Mouse (Mus musculus) embryonic facial prominence, embryonic 12.5 days (tissue): Measurements from ENCODE around the gene Olfm1. TPM values are rescaled to one million over a fixed set of nuclear protein-coding genes. Genes with fewer than 3 reads are reported as not detected.
A peak's percentile ranks its signal among the peaks of the same experiment; 100 is the strongest.

Experiments
- ATAC-seq: fragments of 200-750 bp; cut with Nextera tagmentation; 2 replicates; pipeline ENCODE4 v1.8.0; 2017; ENCODE audit not compliant: insufficient number of reproducible peaks, insufficient read depth, low FRiP score, low TSS enrichment
- H3K27ac ChIP-seq: fragments of 300-500 bp; sonication (generic); 2 replicates; pipeline ENCODE4 v1.5.1; 2016; ENCODE audit warnings: mild to moderate bottlenecking
- H3K27me3 ChIP-seq: fragments of 300-500 bp; sonication (generic); 2 replicates; pipeline ENCODE4 v1.6.1; 2016; ENCODE audit warnings: mild to moderate bottlenecking, moderate library complexity
- H3K36me3 ChIP-seq: fragments of 300-500 bp; sonication (generic); 2 replicates; pipeline ENCODE4 v1.6.1; 2016; ENCODE audit warnings: mild to moderate bottlenecking
- H3K4me1 ChIP-seq: fragments of 300-500 bp; sonication (generic); 2 replicates; pipeline ENCODE4 v1.6.1; 2016
- H3K4me2 ChIP-seq: fragments of 300-500 bp; sonication (generic); replicated peaks from 2 replicates; pipeline ENCODE4 v1.6.1; 2016; ENCODE audit warnings: mild to moderate bottlenecking, moderate library complexity
- H3K4me3 ChIP-seq: fragments of 300-500 bp; sonication (generic); 2 replicates; pipeline ENCODE4 v1.5.1; 2016; ENCODE audit warnings: mild to moderate bottlenecking
- H3K9ac ChIP-seq: fragments of 300-500 bp; sonication (generic); 2 replicates; pipeline ENCODE4 v1.6.1; 2016; ENCODE audit warnings: mild to moderate bottlenecking, moderate library complexity
- H3K9me3 ChIP-seq: fragments of 300-500 bp; sonication (generic); 2 replicates; pipeline ENCODE4 v1.6.1; 2016; ENCODE audit warnings: mild to moderate bottlenecking, moderate library complexity
- WGBS: fragments of 180-500 bp; shearing (Covaris S2); methylation state at CpG from one replicate; pipeline ENCODE4 v1.1.7; 2016; 5-methylcytosine and 5-hydroxymethylcytosine counted together
- polyA plus RNA-seq: library from polyadenylated mRNA; unstranded; fragments of >200 nt; fragmentation: Nextera tagmentation; extraction: Ambion mirVana; gene quantifications from 2 replicates; pipeline ENCODE4 v1.2.1, GENCODE M21; 2016

The Olfm1 gene
- 34.5 and 36.8 TPM in 2 replicates for polyA plus RNA-seq

GRCm38 (mm10) chr2:28192821-28193689, at the start of gene Olfm1:
Olfm1 (plus strand) TSS chr2:28192992.
- Histone ChIP-seq H3K36me3 (no peaks in the 10 kb centered on the region), H3K9me3 (no peaks in the 10 kb centered on the region), H3K27me3 (peaks cover 32% of the 10 kb centered on the region), H3K4me2 (peak within 1 kb of the TSS; percentile 92), H3K9ac (peak within 1 kb of the TSS; percentile 60), H3K4me1 (peaks cover 9% of the 10 kb centered on the region; the same call in 1 of the 2 replicates), H3K4me3 (peak within 1 kb of the TSS; percentile 64), H3K27ac (no peak within 1 kb of the TSS)
- whole genome bisulfite sequencing, result under 1% methylated on average over 76 of the region's 76 CpGs
- 0 out of 2 replicates have a peak, but pooled peaks have one; percentile 16 for ATAC-seq

- Histone ChIP-seq H3K36me3 (no peaks in the 10 kb centered on the region), H3K27me3 (no peaks in the 10 kb centered on the region), H3K9me3 (no peaks in the 10 kb centered on the region), H3K4me1 (peaks cover 7% of the 10 kb centered on the region; the same call in 1 of the 2 replicates), H3K4me2 (no peak overlapping the region), H3K9ac (no peak overlapping the region), H3K27ac (no peak overlapping the region), H3K4me3 (no peak overlapping the region)
- no peak for ATAC-seq
- 60% methylated on average over 13 of the region's 13 CpGs for WGBS
Observed at GRCm38 (mm10) chr2:28143417-28144045, 49.3 kb upstream of the Olfm1 start.

- ATAC-seq, result no peak
- no peak overlapping the region for H3K27ac ChIP-seq
- H3K4me1 ChIP-seq, result peaks cover 11% of the 10 kb centered on the region; the same call in 1 of the 2 replicates
- no peaks in the 10 kb centered on the region for H3K36me3 ChIP-seq
- H3K9me3 ChIP-seq, result no peaks in the 10 kb centered on the region
- no peak overlapping the region for H3K9ac ChIP-seq
- H3K27me3 ChIP-seq, result no peaks in the 10 kb centered on the region
- WGBS, result 68% methylated on average over 5 of the region's 5 CpGs
- H3K4me2 ChIP-seq, result no peak overlapping the region
- no peak overlapping the region for H3K4me3 ChIP-seq
Observed at GRCm38 (mm10) chr2:28145702-28146101, 47.1 kb upstream of the Olfm1 start.

- no peak overlapping the region for H3K4me3 ChIP-seq
- no peaks in the 10 kb centered on the region for H3K36me3 ChIP-seq
- no peak overlapping the region for H3K27ac ChIP-seq
- ATAC-seq, result no peak
- H3K4me1 ChIP-seq, result peaks cover 11% of the 10 kb centered on the region; the same call in 1 of the 2 replicates
- no peaks in the 10 kb centered on the region for H3K27me3 ChIP-seq
- no peak overlapping the region for H3K9ac ChIP-seq
- 69% methylated on average over 4 of the region's 4 CpGs for WGBS
- no peaks in the 10 kb centered on the region for H3K9me3 ChIP-seq
- no peak overlapping the region for H3K4me2 ChIP-seq
Observed at GRCm38 (mm10) chr2:28146152-28146551, 46.6 kb upstream of the Olfm1 start.

DNA sequence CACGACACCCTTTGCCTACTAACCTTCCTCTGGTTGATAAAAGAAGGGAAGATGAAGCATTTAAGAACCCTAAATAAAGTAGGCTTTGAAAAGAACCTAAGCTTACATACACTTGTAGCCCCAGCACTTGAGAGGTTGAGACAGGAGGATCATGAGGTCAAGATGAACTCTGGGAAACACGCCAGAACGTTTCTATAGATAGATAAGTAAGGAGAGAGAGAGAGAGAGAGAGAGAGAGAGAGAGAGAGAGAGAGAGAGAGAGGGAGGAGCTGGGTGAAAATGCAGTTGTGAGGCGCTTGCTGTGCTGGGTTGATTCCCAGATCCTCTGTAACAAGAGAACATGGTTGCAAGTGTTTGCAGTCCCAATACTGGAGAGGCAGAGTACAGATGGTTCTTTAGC, 46.1 kb upstream of the Olfm1 start:
- ATAC-seq, result no peak
- Histone ChIP-seq H3K4me2 (no peak overlapping the region), H3K9ac (no peak overlapping the region), H3K9me3 (no peaks in the 10 kb centered on the region), H3K27ac (no peak overlapping the region), H3K4me3 (no peak overlapping the region), H3K36me3 (no peaks in the 10 kb centered on the region), H3K27me3 (no peaks in the 10 kb centered on the region), H3K4me1 (peaks cover 11% of the 10 kb centered on the region; the same call in 1 of the 2 replicates)
- 81% methylated on average over 4 of the region's 4 CpGs for WGBS

DNA sequence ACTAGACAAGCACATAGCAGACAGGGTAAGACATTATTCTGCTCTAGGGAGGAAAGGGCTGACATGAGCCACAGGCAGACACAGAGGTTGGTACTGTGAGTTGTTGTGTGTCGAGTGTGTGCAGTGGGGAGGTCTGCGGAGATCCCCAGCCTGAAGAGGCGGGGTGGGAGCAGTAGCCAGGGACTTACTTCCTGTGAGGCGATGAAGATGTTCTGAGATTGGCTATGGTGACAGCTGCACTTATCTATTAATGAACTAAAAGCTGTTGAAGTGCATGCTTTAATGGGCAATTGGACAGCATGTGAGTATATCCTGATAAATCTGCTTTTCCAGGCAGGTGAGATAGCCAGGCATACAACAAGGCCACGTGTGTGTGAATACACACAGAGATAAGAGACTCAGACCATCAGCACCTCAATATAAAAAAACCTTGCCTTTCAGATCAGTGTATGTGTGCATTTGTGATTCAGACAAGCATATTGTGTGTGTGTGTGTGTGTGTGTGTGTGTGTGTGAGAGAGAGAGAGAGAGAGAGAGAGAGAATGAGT, 45.5 kb upstream of the Olfm1 start:
- no peak for ATAC-seq
- H3K27me3 ChIP-seq, result no peaks in the 10 kb centered on the region
- H3K9me3 ChIP-seq, result no peaks in the 10 kb centered on the region
- no peaks in the 10 kb centered on the region for H3K36me3 ChIP-seq
- no peak overlapping the region for H3K4me2 ChIP-seq
- H3K9ac ChIP-seq, result no peak overlapping the region
- WGBS, result 84% methylated on average over 5 of the region's 5 CpGs
- no peak overlapping the region for H3K4me3 ChIP-seq
- no peak overlapping the region for H3K27ac ChIP-seq
- peaks cover 11% of the 10 kb centered on the region; the same call in 1 of the 2 replicates for H3K4me1 ChIP-seq

DNA sequence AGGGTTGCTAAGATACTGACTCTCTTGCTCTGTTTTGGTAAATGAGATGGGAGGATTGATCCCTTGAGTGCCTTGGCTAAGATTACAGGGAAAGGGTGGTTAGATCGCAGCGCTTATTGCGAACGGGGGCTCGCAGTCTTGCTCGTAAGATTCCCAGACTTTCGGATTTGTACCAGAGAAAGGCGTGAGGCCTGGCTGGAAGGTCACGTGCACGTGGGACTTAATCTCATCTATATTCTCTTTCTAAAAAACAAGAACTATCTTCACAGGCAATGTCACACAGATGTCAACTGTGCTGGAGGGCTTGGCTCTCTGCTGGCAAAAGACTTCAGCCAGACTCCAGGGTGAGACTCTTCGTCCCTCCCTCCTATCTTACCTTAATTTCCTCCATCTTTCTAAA, 43.1 kb upstream of the Olfm1 start:
- no peak for ATAC-seq
- no peak overlapping the region for H3K9ac ChIP-seq
- no peak overlapping the region for H3K4me2 ChIP-seq
- no peak overlapping the region for H3K27ac ChIP-seq
- H3K9me3 ChIP-seq, result no peaks in the 10 kb centered on the region
- 68% methylated on average over 11 of the region's 11 CpGs for WGBS
- H3K4me3 ChIP-seq, result no peak overlapping the region
- H3K27me3 ChIP-seq, result no peaks in the 10 kb centered on the region
- peaks cover 17% of the 10 kb centered on the region; the same call in 1 of the 2 replicates for H3K4me1 ChIP-seq
- no peaks in the 10 kb centered on the region for H3K36me3 ChIP-seq

DNA sequence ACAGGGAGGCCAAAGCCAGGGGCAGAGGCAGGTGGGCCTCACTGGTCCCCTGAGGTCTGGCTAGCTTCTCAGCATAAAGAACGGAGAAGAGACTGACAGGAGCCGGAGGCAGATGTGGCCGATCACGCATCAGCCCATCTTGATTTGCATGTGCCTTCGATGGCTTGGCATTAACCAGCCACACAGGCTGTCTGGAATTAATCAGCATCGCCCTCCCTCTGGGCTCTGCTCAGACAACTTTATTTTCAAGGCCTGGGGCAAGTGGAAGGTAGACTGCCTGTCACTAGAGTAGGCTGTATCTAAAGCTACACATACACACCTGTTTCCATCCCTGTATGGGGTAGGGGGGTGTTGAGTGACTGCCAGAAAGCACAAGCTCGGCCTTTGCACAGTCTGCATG, 32.2 kb upstream of the Olfm1 start:
- Histone ChIP-seq H3K4me3 (no peak overlapping the region), H3K4me2 (no peak overlapping the region), H3K9me3 (no peaks in the 10 kb centered on the region), H3K4me1 (peaks cover 12% of the 10 kb centered on the region), H3K27ac (no peak overlapping the region), H3K27me3 (no peaks in the 10 kb centered on the region), H3K36me3 (no peaks in the 10 kb centered on the region), H3K9ac (no peak overlapping the region)
- 46% methylated on average over 7 of the region's 7 CpGs for WGBS
- ATAC-seq, result no peak

- Histone ChIP-seq H3K4me2 (no peak overlapping the region), H3K9me3 (no peaks in the 10 kb centered on the region), H3K27ac (no peak overlapping the region), H3K4me1 (peaks cover 7% of the 10 kb centered on the region; the same call in 1 of the 2 replicates), H3K4me3 (no peak overlapping the region), H3K9ac (no peak overlapping the region), H3K27me3 (no peaks in the 10 kb centered on the region), H3K36me3 (no peaks in the 10 kb centered on the region)
- ATAC-seq, result no peak
- 51% methylated on average over 8 of the region's 8 CpGs for WGBS
Observed at GRCm38 (mm10) chr2:28165570-28165969, 27.2 kb upstream of the Olfm1 start.

- ATAC-seq, result no peak
- Histone ChIP-seq H3K4me3 (no peak overlapping the region), H3K9me3 (no peaks in the 10 kb centered on the region), H3K9ac (no peak overlapping the region), H3K4me1 (no peaks in the 10 kb centered on the region), H3K27me3 (no peaks in the 10 kb centered on the region), H3K27ac (no peak overlapping the region), H3K4me2 (no peak overlapping the region), H3K36me3 (no peaks in the 10 kb centered on the region)
- WGBS, result 72% methylated on average over 12 of the region's 12 CpGs
Observed at GRCm38 (mm10) chr2:28169336-28169735, 23.5 kb upstream of the Olfm1 start.

DNA sequence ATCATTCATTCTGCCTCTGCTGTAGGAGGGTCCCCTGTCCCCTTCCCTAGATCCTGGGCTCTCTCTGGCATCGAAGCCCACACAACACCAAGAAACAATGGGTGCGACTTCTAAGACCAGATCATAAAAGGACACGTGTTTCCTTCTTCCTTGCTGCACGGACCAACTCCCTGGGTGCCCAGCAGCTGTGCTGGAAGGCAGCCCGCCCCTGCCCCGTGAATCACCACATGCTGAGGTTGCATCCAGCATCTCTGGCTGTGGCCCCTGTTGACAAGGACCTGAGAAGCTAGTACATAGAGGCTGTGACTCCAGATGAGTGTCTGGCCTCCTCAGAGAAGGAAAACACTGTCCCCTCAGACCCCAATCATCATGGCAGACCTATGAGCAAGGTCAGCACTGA, 20.8 kb upstream of the Olfm1 start:
- Histone ChIP-seq H3K27ac (no peak overlapping the region), H3K9me3 (no peaks in the 10 kb centered on the region), H3K27me3 (no peaks in the 10 kb centered on the region), H3K4me1 (no peaks in the 10 kb centered on the region), H3K9ac (no peak overlapping the region), H3K4me2 (no peak overlapping the region), H3K36me3 (no peaks in the 10 kb centered on the region), H3K4me3 (no peak overlapping the region)
- 73% methylated on average over 6 of the region's 6 CpGs for WGBS
- no peak for ATAC-seq
